Mouse (Mus musculus) megakaryocyte, embryonic 14.5 days (primary cell): Measurements from ENCODE around the gene Atp11b.

Experiments used
- FLI1 ChIP-seq: IDR thresholded peaks from 2 replicates; pipeline ENCODE4 v1.6.1; 2012; ENCODE audit warnings: low read length, inconsistent platforms, mixed read lengths
- GATA1 ChIP-seq: IDR thresholded peaks from 3 replicates; pipeline ENCODE4 v1.6.1; 2012; ENCODE audit warnings: mixed read lengths, low read length, inconsistent platforms, borderline replicate concordance

DNA sequence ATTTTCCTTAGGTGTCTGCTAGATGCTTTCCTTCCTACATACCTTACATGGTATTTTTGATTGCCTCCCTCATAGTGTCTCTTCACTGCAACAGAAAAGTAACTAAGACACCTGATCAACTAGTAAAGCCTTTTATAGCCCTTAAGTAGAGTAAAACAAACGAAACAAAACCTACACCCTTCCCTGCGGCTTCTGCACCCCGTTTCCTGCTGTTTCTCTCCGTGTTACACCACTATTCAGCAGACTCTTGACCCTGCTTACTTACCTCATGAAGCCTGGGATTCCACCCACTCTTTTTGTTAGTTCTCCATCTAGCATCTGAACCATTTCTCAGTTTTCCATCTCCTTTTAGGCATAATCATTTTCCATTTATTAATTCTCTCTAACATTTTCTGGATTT lies 8.8 kb downstream of the Atp11b start:
- TF ChIP-seq FLI1 (no peak), GATA1 (no peak)
